Mouse (Mus musculus): ENCODE data around the gene Pilrb1. TPM values are rescaled to one million over a fixed set of nuclear protein-coding genes. Genes with fewer than 3 reads are reported as not detected.

Pilrb1 gene
- total and polyA plus RNA-seq, 2 experiments: 5.1 to 6.1 TPM

DNA sequence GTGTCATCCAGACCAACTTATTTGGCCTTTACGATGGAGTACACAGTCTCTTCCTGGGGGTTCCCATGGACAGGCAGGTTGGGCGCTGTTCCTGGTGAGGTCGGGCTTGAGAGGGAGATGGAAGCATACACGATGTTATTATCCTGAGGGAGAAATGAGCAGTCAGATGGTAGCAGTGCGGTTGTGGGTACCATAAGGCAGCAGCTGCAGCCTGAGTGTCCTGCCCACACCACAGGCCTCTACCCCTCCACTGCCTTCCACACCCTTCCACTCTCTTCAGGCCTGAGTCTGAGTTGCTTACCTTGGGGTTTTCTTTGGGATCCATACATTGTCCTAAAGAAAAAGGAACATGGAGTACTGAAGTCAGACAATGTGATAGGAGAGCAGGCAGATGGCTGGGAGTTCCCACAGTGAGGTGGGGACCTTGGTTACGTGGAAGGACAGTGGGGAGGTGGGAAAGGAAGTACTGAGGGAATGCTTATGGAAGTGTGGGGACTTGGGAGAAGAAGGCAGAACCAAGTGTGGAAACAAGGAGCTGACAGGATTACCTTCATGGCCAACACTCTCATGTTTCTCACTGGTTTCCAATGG, 34.4 kb downstream of the Pilrb1 start:
- WGBS: 88% methylated on average over 6 of the region's 6 CpGs
- Histone ChIP-seq H3K9ac (ENCODE audit: low read depth, low read length) (no peak overlapping the region), H3K27ac (replicated peaks; ENCODE audit: insufficient read depth, low read depth, low read length) (no peak overlapping the region), H3K4me3 (ENCODE audit: insufficient read depth, low read depth, low read length) (no peak overlapping the region), H3K4me1 (ENCODE audit: control insufficient read depth, insufficient read depth, low read length) (no peaks in the 10 kb centered on the region), H3K36me3 (ENCODE audit: control insufficient read depth, insufficient read depth, low read length) (no peaks in the 10 kb centered on the region), H3K79me2 (ENCODE audit: control insufficient read depth, insufficient read depth, low read length) (no peaks in the 10 kb centered on the region), H3K27me3 (ENCODE audit: control insufficient read depth, insufficient read depth, low read length) (no peaks in the 10 kb centered on the region)
- TF ChIP-seq CTCF (IDR thresholded peaks at IDR 0.05; ENCODE audit: low read depth, low read length) (no peak), POLR2A (IDR thresholded peaks at IDR 0.05; ENCODE audit: extremely low read depth, insufficient read depth, low read length) (no peak)
- DNase-seq (ENCODE audit: extremely low read depth, low read depth, low spot score): no peak

- no peak for DNase-seq (ENCODE audit: extremely low read depth, low read depth, low spot score)
- H3K4me1 ChIP-seq (ENCODE audit: control insufficient read depth, insufficient read depth, low read length): no peaks in the 10 kb centered on the region
- H3K4me3 ChIP-seq (ENCODE audit: insufficient read depth, low read depth, low read length): no peak overlapping the region
- TF ChIP-seq CTCF (IDR thresholded peaks at IDR 0.05; ENCODE audit: low read depth, low read length) (no peak), POLR2A (IDR thresholded peaks at IDR 0.05; ENCODE audit: extremely low read depth, insufficient read depth, low read length) (no peak)
- H3K27ac ChIP-seq (replicated peaks; ENCODE audit: insufficient read depth, low read depth, low read length): no peak overlapping the region
- H3K36me3 ChIP-seq (ENCODE audit: control insufficient read depth, insufficient read depth, low read length): no peaks in the 10 kb centered on the region
- H3K9ac ChIP-seq (ENCODE audit: low read depth, low read length): no peak overlapping the region
- WGBS: 82% methylated on average over 1 of the region's 1 CpGs
- H3K79me2 ChIP-seq (ENCODE audit: control insufficient read depth, insufficient read depth, low read length): no peaks in the 10 kb centered on the region
- no peaks in the 10 kb centered on the region for H3K27me3 ChIP-seq (ENCODE audit: control insufficient read depth, insufficient read depth, low read length)
These were observed 35.3 kb downstream of the Pilrb1 start for GRCm38 (mm10) chr5:137822602-137823001.

DNA sequence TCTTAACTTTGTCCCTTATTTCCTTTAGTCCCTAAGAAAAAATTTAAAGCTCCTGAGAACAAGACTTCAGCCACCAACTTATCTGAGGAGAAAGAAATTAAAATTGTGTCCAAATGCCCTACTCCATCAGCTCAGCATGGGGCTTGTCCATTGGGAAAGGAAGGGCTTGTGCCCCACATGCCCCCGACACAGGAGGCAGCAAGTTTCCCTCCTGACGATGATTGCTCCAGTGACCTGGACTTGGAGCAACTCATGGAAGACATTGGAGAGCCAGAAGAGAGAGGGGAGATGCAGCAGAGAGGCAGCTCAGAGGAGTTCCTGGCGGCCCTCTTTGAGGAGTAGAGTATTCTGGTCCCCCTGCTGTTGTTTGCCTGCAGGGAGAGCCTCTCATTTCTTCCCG, 35.8 kb downstream of the Pilrb1 start:
- no peak overlapping the region for H3K4me3 ChIP-seq (ENCODE audit: insufficient read depth, low read depth, low read length)
- H3K36me3 ChIP-seq (ENCODE audit: control insufficient read depth, insufficient read depth, low read length): no peaks in the 10 kb centered on the region
- no peaks in the 10 kb centered on the region for H3K27me3 ChIP-seq (ENCODE audit: control insufficient read depth, insufficient read depth, low read length)
- no peak overlapping the region for H3K27ac ChIP-seq (replicated peaks; ENCODE audit: insufficient read depth, low read depth, low read length)
- DNase-seq (ENCODE audit: extremely low read depth, low read depth, low spot score): no peak
- H3K9ac ChIP-seq (ENCODE audit: low read depth, low read length): no peak overlapping the region
- no peaks in the 10 kb centered on the region for H3K79me2 ChIP-seq (ENCODE audit: control insufficient read depth, insufficient read depth, low read length)
- no peak for TF ChIP-seq POLR2A (IDR thresholded peaks at IDR 0.05; ENCODE audit: extremely low read depth, insufficient read depth, low read length)
- TF ChIP-seq CTCF (IDR thresholded peaks at IDR 0.05; ENCODE audit: low read depth, low read length): no peak
- WGBS: 84% methylated on average over 4 of the region's 4 CpGs
- H3K4me1 ChIP-seq (ENCODE audit: control insufficient read depth, insufficient read depth, low read length): no peaks in the 10 kb centered on the region

DNA sequence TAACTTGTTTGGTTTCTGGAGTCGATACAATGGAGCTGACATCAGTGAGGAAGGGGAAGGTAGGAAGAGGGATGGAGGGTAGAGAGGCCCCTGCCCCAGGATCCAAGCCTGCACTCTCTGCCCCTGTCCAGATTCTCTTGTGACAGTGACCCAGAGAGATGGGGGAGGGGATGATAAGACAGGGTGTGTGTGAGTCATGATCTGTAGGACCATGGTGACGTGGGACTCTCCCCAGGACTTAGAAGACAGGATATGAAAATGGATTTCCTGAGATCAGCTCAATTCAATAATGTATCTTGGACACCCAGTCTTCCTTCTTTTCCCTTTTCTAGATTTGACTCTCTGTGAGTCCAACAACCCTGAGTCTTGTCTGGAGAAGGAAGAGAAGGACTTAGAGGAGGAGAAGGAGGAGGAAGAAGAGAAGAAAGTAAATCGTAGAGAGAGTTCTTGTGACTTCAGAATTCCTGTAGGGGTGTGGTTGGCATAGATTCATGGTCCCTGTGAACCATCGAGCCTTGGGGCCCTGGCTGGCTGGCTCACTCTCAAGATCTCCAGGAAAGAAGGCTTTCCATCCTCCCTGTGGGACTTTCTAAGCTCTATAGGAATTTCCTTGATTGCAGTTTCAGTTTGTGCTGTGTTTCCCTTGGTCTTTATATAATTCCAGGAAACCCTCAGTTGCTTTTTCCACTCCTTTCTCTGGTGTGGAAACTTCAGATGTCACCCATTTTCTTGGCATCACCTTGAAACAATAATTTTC, 40.3 kb downstream of the Pilrb1 start:
- Histone ChIP-seq H3K27ac (replicated peaks; ENCODE audit: insufficient read depth, low read depth, low read length) (no peak overlapping the region), H3K36me3 (ENCODE audit: control insufficient read depth, insufficient read depth, low read length) (no peaks in the 10 kb centered on the region), H3K9ac (ENCODE audit: low read depth, low read length) (no peak overlapping the region), H3K4me3 (ENCODE audit: insufficient read depth, low read depth, low read length) (no peak overlapping the region), H3K4me1 (ENCODE audit: control insufficient read depth, insufficient read depth, low read length) (no peaks in the 10 kb centered on the region), H3K79me2 (ENCODE audit: control insufficient read depth, insufficient read depth, low read length) (no peaks in the 10 kb centered on the region), H3K27me3 (ENCODE audit: control insufficient read depth, insufficient read depth, low read length) (no peaks in the 10 kb centered on the region)
- TF ChIP-seq CTCF (IDR thresholded peaks at IDR 0.05; ENCODE audit: low read depth, low read length) (no peak), POLR2A (IDR thresholded peaks at IDR 0.05; ENCODE audit: extremely low read depth, insufficient read depth, low read length) (no peak)
- WGBS: 68% methylated on average over 4 of the region's 4 CpGs
- peak; percentile 9 for DNase-seq (ENCODE audit: extremely low read depth, low read depth, low spot score)

GRCm38 (mm10) chr5:137808316-137808715, 49.6 kb downstream of the Pilrb1 start:
- DNase-seq (ENCODE audit: extremely low read depth, low read depth, low spot score): no peak
- Histone ChIP-seq H3K4me3 (ENCODE audit: insufficient read depth, low read depth, low read length) (no peak overlapping the region), H3K36me3 (ENCODE audit: control insufficient read depth, insufficient read depth, low read length) (no peaks in the 10 kb centered on the region), H3K27me3 (ENCODE audit: control insufficient read depth, insufficient read depth, low read length) (no peaks in the 10 kb centered on the region), H3K79me2 (ENCODE audit: control insufficient read depth, insufficient read depth, low read length) (no peaks in the 10 kb centered on the region), H3K4me1 (ENCODE audit: control insufficient read depth, insufficient read depth, low read length) (no peaks in the 10 kb centered on the region), H3K27ac (replicated peaks; ENCODE audit: insufficient read depth, low read depth, low read length) (no peak overlapping the region), H3K9ac (ENCODE audit: low read depth, low read length) (no peak overlapping the region)
- TF ChIP-seq CTCF (IDR thresholded peaks at IDR 0.05; ENCODE audit: low read depth, low read length) (no peak), POLR2A (IDR thresholded peaks at IDR 0.05; ENCODE audit: extremely low read depth, insufficient read depth, low read length) (no peak)
- 94% methylated on average over 5 of the region's 5 CpGs for WGBS

- no peak overlapping the region for H3K27ac ChIP-seq (replicated peaks; ENCODE audit: insufficient read depth, low read depth, low read length)
- H3K9ac ChIP-seq (ENCODE audit: low read depth, low read length): no peak overlapping the region
- H3K4me3 ChIP-seq (ENCODE audit: insufficient read depth, low read depth, low read length): no peak overlapping the region
- no peak for DNase-seq (ENCODE audit: extremely low read depth, low read depth, low spot score)
- 100% methylated on average over 1 of the region's 1 CpGs for WGBS
- no peak for TF ChIP-seq CTCF (IDR thresholded peaks at IDR 0.05; ENCODE audit: low read depth, low read length)
- no peak for TF ChIP-seq POLR2A (IDR thresholded peaks at IDR 0.05; ENCODE audit: extremely low read depth, insufficient read depth, low read length)
- no peaks in the 10 kb centered on the region for H3K4me1 ChIP-seq (ENCODE audit: control insufficient read depth, insufficient read depth, low read length)
- no peaks in the 10 kb centered on the region for H3K27me3 ChIP-seq (ENCODE audit: control insufficient read depth, insufficient read depth, low read length)
- H3K36me3 ChIP-seq (ENCODE audit: control insufficient read depth, insufficient read depth, low read length): no peaks in the 10 kb centered on the region
- no peaks in the 10 kb centered on the region for H3K79me2 ChIP-seq (ENCODE audit: control insufficient read depth, insufficient read depth, low read length)
These were observed 51.7 kb downstream of the Pilrb1 start for GRCm38 (mm10) chr5:137806158-137806557.

Other genes starting within 250 kb of the Pilrb1 start
- gene Pcolce, start 244.3 kb downstream of the Pilrb1 start, total RNA-seq (2014; rRNA removed): 4.4 and 6.7 TPM in 2 replicates
- 11.9 TPM in 2 replicates for gene Pcolce, start 244.3 kb downstream of the Pilrb1 start, polyA plus RNA-seq (2012; rRNA removed)
- 0.07 TPM in 1 of 2 replicates, not detected in the other for gene Fbxo24, start 229.1 kb downstream of the Pilrb1 start, total RNA-seq (2014; rRNA removed)
- gene Fbxo24, start 229.1 kb downstream of the Pilrb1 start, polyA plus RNA-seq (2012; rRNA removed): 0.05 and 0.06 TPM in 2 replicates
- 0.74 and 1.1 TPM in 2 replicates for gene Lrch4, start 229.0 kb downstream of the Pilrb1 start, total RNA-seq (2014; rRNA removed)
- gene Lrch4, start 229.0 kb downstream of the Pilrb1 start, polyA plus RNA-seq (2012; rRNA removed): 10.7 and 15.0 TPM in 2 replicates
- gene Gm20605, start 228.9 kb downstream of the Pilrb1 start, total RNA-seq (2014; rRNA removed): 0.74 and 1.5 TPM in 2 replicates
- 4.3 and 5.6 TPM in 2 replicates for gene Gm20605, start 228.9 kb downstream of the Pilrb1 start, polyA plus RNA-seq (2012; rRNA removed)
- gene Sap25, start 216.8 kb downstream of the Pilrb1 start, total RNA-seq (2014; rRNA removed): 0.65 and 1.6 TPM in 2 replicates
- 13.0 and 22.7 TPM in 2 replicates for gene Sap25, start 216.8 kb downstream of the Pilrb1 start, polyA plus RNA-seq (2012; rRNA removed)
- 0.07 TPM in 1 of 2 replicates, not detected in the other for gene Irs3, start 212.4 kb downstream of the Pilrb1 start, total RNA-seq (2014; rRNA removed)
- 0.07 and 0.20 TPM in 2 replicates for gene Irs3, start 212.4 kb downstream of the Pilrb1 start, polyA plus RNA-seq (2012; rRNA removed)
- 14.8 and 22.1 TPM in 2 replicates for gene Agfg2, start 173.4 kb downstream of the Pilrb1 start, total RNA-seq (2014; rRNA removed)
- 35.9 and 42.2 TPM in 2 replicates for gene Agfg2, start 173.4 kb downstream of the Pilrb1 start, polyA plus RNA-seq (2012; rRNA removed)
- 0.13 and 0.18 TPM in 2 replicates for gene Nyap1, start 116.5 kb downstream of the Pilrb1 start, total RNA-seq (2014; rRNA removed)
- gene Nyap1, start 116.5 kb downstream of the Pilrb1 start, polyA plus RNA-seq (2012; rRNA removed): 0.17 and 0.28 TPM in 2 replicates
- 4.4 and 4.5 TPM in 2 replicates for gene Tsc22d4, start 112.4 kb downstream of the Pilrb1 start, total RNA-seq (2014; rRNA removed)
- 11.4 and 22.1 TPM in 2 replicates for gene Tsc22d4, start 112.4 kb downstream of the Pilrb1 start, polyA plus RNA-seq (2012; rRNA removed)
- 11.5 and 16.7 TPM in 2 replicates for gene Ppp1r35, start 79.3 kb downstream of the Pilrb1 start, total RNA-seq (2014; rRNA removed)
- 28.9 and 34.0 TPM in 2 replicates for gene Ppp1r35, start 79.3 kb downstream of the Pilrb1 start, polyA plus RNA-seq (2012; rRNA removed)
- 13.7 and 15.9 TPM in 2 replicates for gene Mepce, start 70.5 kb downstream of the Pilrb1 start, total RNA-seq (2014; rRNA removed)
- 16.3 and 18.7 TPM in 2 replicates for gene Mepce, start 70.5 kb downstream of the Pilrb1 start, polyA plus RNA-seq (2012; rRNA removed)
- 3.3 and 4.2 TPM in 2 replicates for gene Zcwpw1, start 70.3 kb downstream of the Pilrb1 start, total RNA-seq (2014; rRNA removed)
- gene Zcwpw1, start 70.3 kb downstream of the Pilrb1 start, polyA plus RNA-seq (2012; rRNA removed): 1.7 and 1.9 TPM in 2 replicates
- 3.2 TPM in 2 replicates for gene Pilra, start 21.8 kb downstream of the Pilrb1 start, total RNA-seq (2014; rRNA removed)
- gene Pilra, start 21.8 kb downstream of the Pilrb1 start, polyA plus RNA-seq (2012; rRNA removed): 2.3 and 2.4 TPM in 2 replicates
- gene Pilrb2, start 13.7 kb upstream of the Pilrb1 start, total RNA-seq (2014; rRNA removed): 2.1 and 3.7 TPM in 2 replicates
- 2.2 and 4.4 TPM in 2 replicates for gene Pilrb2, start 13.7 kb upstream of the Pilrb1 start, polyA plus RNA-seq (2012; rRNA removed)
- gene Cyp3a13, start 63.5 kb upstream of the Pilrb1 start, total RNA-seq (2014; rRNA removed): 141 and 173 TPM in 2 replicates
- gene Cyp3a13, start 63.5 kb upstream of the Pilrb1 start, polyA plus RNA-seq (2012; rRNA removed): 22.9 and 28.6 TPM in 2 replicates
- 0.47 and 0.55 TPM in 2 replicates for gene Gjc3, start 105.0 kb upstream of the Pilrb1 start, total RNA-seq (2014; rRNA removed)
- 0.18 and 0.44 TPM in 2 replicates for gene Gjc3, start 105.0 kb upstream of the Pilrb1 start, polyA plus RNA-seq (2012; rRNA removed)
- 1,462 and 1,614 TPM in 2 replicates for gene Azgp1, start 123.4 kb upstream of the Pilrb1 start, total RNA-seq (2014; rRNA removed)
- 1,097 and 1,209 TPM in 2 replicates for gene Azgp1, start 123.4 kb upstream of the Pilrb1 start, polyA plus RNA-seq (2012; rRNA removed)
- not detected in 2 replicates for gene Smok3a, start 163.2 kb upstream of the Pilrb1 start, total RNA-seq (2014; rRNA removed)
- not detected in 2 replicates for gene Smok3a, start 163.2 kb upstream of the Pilrb1 start, polyA plus RNA-seq (2012; rRNA removed)
- gene Smok3b, start 163.3 kb upstream of the Pilrb1 start, total RNA-seq (2014; rRNA removed): 0.37 TPM in 1 of 2 replicates, not detected in the other
- gene Smok3b, start 163.3 kb upstream of the Pilrb1 start, polyA plus RNA-seq (2012; rRNA removed): not detected in 2 replicates
- not detected in 2 replicates for gene Smok3c, start 195.1 kb upstream of the Pilrb1 start, total RNA-seq (2014; rRNA removed)
- gene Smok3c, start 195.1 kb upstream of the Pilrb1 start, polyA plus RNA-seq (2012; rRNA removed): not detected in 2 replicates
- 22.2 and 24.3 TPM in 2 replicates for gene Zkscan1, start 227.0 kb upstream of the Pilrb1 start, total RNA-seq (2014; rRNA removed)
- 3.1 and 3.9 TPM in 2 replicates for gene Zkscan1, start 227.0 kb upstream of the Pilrb1 start, polyA plus RNA-seq (2012; rRNA removed)

All from liver, adult 2 months (tissue).